Mouse (Mus musculus): Measurements from ENCODE around the gene Mrtfa. TPM values are rescaled to one million over a fixed set of nuclear protein-coding genes. Genes with fewer than 3 reads are reported as not detected.

Gene Mrtfa
- polyA plus RNA-seq, 1 experiment from 2014 or later, result 32.0 TPM

GRCm38 (mm10) chr15:81032941-81033629, 157.5 kb downstream of the Mrtfa start:
- Histone ChIP-seq H3K4me1 (replicated peaks) (peaks cover 26% of the 10 kb centered on the region), H3K27me3 (no peaks in the 10 kb centered on the region), H3K27ac (no peak overlapping the region), H3K9me3 (no peaks in the 10 kb centered on the region), H3K4me3 (replicated peaks) (no peak overlapping the region), H3K9ac (replicated peaks) (no peak overlapping the region), H3K36me3 (no peaks in the 10 kb centered on the region), H3K4me2 (replicated peaks) (no peak overlapping the region)
- WGBS, result 52% methylated on average over 8 of the region's 9 CpGs
- ATAC-seq, result no peak

- WGBS, result 85% methylated on average over 4 of the region's 4 CpGs
- ATAC-seq, result no peak
Measured at GRCm38 (mm10) chr15:81031611-81032010, 158.9 kb downstream of the Mrtfa start.

DNA sequence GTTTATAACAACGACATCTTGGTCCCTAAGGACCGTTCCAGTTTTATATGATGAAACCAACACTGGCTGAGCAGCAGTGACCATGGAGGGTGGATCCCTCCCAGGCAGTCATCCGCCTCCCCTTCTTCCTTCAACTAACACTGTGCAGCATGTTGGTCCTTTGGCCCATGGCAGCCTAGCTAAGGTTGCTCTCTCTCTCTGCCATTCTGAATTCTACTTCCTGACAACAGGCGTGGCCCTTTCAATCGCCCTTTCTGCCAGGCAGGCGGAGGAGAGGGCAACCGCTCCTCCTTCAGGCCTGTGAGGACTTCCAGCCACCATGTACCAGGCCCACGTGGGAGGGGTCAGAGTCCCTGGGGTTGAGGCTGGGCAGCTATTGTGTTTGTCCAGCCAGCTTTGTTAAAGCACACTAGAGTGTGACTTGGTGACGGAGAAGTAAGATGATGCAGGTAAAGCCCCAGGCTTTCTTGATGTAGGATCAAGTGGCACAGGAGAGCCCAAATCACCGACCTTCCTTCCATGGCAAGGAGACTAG, 159.6 kb downstream of the Mrtfa start:
- no peak for ATAC-seq
- no peak overlapping the region for H3K4me3 ChIP-seq (replicated peaks)
- no peak overlapping the region for H3K4me2 ChIP-seq (replicated peaks)
- WGBS, result 50% methylated on average over 10 of the region's 10 CpGs
- H3K27ac ChIP-seq, result 0 out of 2 replicates have a peak overlapping the region, but pooled peaks have one; percentile 9
- H3K9me3 ChIP-seq, result no peaks in the 10 kb centered on the region
- H3K27me3 ChIP-seq, result no peaks in the 10 kb centered on the region
- peaks cover 30% of the 10 kb centered on the region for H3K4me1 ChIP-seq (replicated peaks)
- no peaks in the 10 kb centered on the region for H3K36me3 ChIP-seq
- no peak overlapping the region for H3K9ac ChIP-seq (replicated peaks)

More at GRCm38 (mm10) chr15:81031611-81032010, 158.9 kb downstream of the Mrtfa start:
- Histone ChIP-seq H3K36me3 (no peaks in the 10 kb centered on the region), H3K4me3 (replicated peaks) (no peak overlapping the region), H3K4me1 (replicated peaks) (peaks cover 30% of the 10 kb centered on the region), H3K4me2 (replicated peaks) (no peak overlapping the region), H3K27ac (no peak overlapping the region), H3K9ac (replicated peaks) (no peak overlapping the region), H3K9me3 (no peaks in the 10 kb centered on the region), H3K27me3 (no peaks in the 10 kb centered on the region)

GRCm38 (mm10) chr15:81027378-81028173, 163.0 kb downstream of the Mrtfa start:
- H3K27me3 ChIP-seq, result no peaks in the 10 kb centered on the region
- ATAC-seq, result peak; percentile 75

GRCm38 (mm10) chr15:81026901-81027300, 163.7 kb downstream of the Mrtfa start:
- Histone ChIP-seq H3K27me3 (no peaks in the 10 kb centered on the region), H3K4me1 (replicated peaks) (peaks cover 4% of the 10 kb centered on the region), H3K9ac (replicated peaks) (no peak overlapping the region), H3K27ac (no peak overlapping the region), H3K36me3 (peaks cover 11% of the 10 kb centered on the region), H3K9me3 (no peaks in the 10 kb centered on the region), H3K4me2 (replicated peaks) (no peak overlapping the region), H3K4me3 (replicated peaks) (no peak overlapping the region)
- ATAC-seq, result no peak
- 86% methylated on average over 5 of the region's 5 CpGs for WGBS

More at GRCm38 (mm10) chr15:81027378-81028173, 163.0 kb downstream of the Mrtfa start:
- no peak overlapping the region for H3K4me3 ChIP-seq (replicated peaks)
- H3K9ac ChIP-seq (replicated peaks), result no peak overlapping the region
- 45% methylated on average over 8 of the region's 8 CpGs for WGBS
- no peak overlapping the region; the same call in 1 of the 2 replicates for H3K27ac ChIP-seq
- H3K4me2 ChIP-seq (replicated peaks), result no peak overlapping the region
- peaks cover 4% of the 10 kb centered on the region for H3K4me1 ChIP-seq (replicated peaks)
- peaks cover 5% of the 10 kb centered on the region; the same call in 1 of the 2 replicates for H3K36me3 ChIP-seq
- no peaks in the 10 kb centered on the region for H3K9me3 ChIP-seq

DNA sequence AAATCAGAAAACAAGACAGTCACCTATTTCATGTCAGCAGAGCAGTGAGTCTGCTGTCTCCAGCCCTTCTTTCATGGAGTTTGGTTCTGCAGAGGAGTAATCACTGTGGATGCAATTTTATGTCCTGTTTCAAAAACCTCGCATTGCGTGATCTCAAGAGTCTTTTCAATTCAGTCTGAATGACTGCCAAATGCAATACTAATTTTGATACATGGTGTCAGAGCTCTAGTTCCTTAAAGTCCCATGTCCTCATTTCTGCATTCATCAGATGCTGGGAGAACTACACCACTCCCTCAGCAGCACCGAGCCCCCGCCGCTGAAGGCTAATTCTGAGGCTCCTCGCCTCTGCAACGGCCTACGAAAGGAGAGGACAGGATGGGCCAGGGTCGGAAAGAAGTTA, 166.7 kb downstream of the Mrtfa start:
- ATAC-seq, result no peak
- no peaks in the 10 kb centered on the region for H3K27me3 ChIP-seq
- 92% methylated on average over 9 of the region's 9 CpGs for WGBS
- H3K4me3 ChIP-seq (replicated peaks), result no peak overlapping the region
- peaks cover 41% of the 10 kb centered on the region for H3K36me3 ChIP-seq
- H3K27ac ChIP-seq, result no peak overlapping the region
- H3K4me1 ChIP-seq (replicated peaks), result peaks cover 4% of the 10 kb centered on the region; the same call in 1 of the 2 replicates
- no peaks in the 10 kb centered on the region for H3K9me3 ChIP-seq
- no peak overlapping the region for H3K9ac ChIP-seq (replicated peaks)
- no peak overlapping the region for H3K4me2 ChIP-seq (replicated peaks)

- WGBS, result 96% methylated on average over 7 of the region's 7 CpGs
- Histone ChIP-seq H3K27me3 (no peaks in the 10 kb centered on the region), H3K4me3 (replicated peaks) (no peak overlapping the region), H3K9ac (replicated peaks) (0 out of 2 replicates have a peak overlapping the region, but pooled peaks have one; percentile 14), H3K27ac (no peak overlapping the region), H3K4me2 (replicated peaks) (no peak overlapping the region), H3K36me3 (peaks cover 55% of the 10 kb centered on the region), H3K9me3 (no peaks in the 10 kb centered on the region), H3K4me1 (replicated peaks) (no peaks in the 10 kb centered on the region)
- ATAC-seq, result no peak
Measured at GRCm38 (mm10) chr15:81022437-81022836, 168.1 kb downstream of the Mrtfa start.

DNA sequence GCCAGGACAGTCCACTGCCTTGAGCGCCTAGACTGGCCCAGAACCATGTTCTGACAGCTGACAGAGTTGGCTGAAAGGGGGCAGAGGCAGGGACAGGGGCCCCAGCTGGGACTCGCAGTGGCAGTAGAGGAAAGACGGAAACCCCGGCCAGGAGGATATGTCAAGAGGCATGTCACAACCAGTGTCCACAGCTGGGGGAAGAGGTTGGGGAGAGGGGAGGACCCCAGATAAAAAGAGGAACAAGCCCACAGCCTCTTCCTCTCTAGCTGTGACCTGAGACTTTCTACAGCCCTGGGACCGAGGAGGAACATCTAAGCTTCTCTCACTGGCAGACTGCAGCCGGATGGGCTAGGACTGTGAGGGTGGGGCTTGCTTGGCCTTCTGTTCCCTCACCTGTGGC, 169.2 kb downstream of the Mrtfa start:
- 89% methylated on average over 6 of the region's 6 CpGs for WGBS
- no peak overlapping the region for H3K4me3 ChIP-seq (replicated peaks)
- H3K4me2 ChIP-seq (replicated peaks), result no peak overlapping the region
- H3K27me3 ChIP-seq, result no peaks in the 10 kb centered on the region
- no peak overlapping the region for H3K9ac ChIP-seq (replicated peaks)
- no peak overlapping the region for H3K27ac ChIP-seq
- ATAC-seq, result no peak
- no peaks in the 10 kb centered on the region for H3K9me3 ChIP-seq
- H3K4me1 ChIP-seq (replicated peaks), result no peaks in the 10 kb centered on the region
- H3K36me3 ChIP-seq, result peaks cover 65% of the 10 kb centered on the region

GRCm38 (mm10) chr15:81017308-81017707, 173.2 kb downstream of the Mrtfa start:
- Histone ChIP-seq H3K27ac (no peak overlapping the region), H3K4me2 (replicated peaks) (no peak overlapping the region), H3K36me3 (peaks cover 99% of the 10 kb centered on the region), H3K9me3 (no peaks in the 10 kb centered on the region), H3K4me1 (replicated peaks) (no peaks in the 10 kb centered on the region), H3K4me3 (replicated peaks) (no peak overlapping the region), H3K9ac (replicated peaks) (no peak overlapping the region), H3K27me3 (no peaks in the 10 kb centered on the region)
- ATAC-seq, result no peak
- 92% methylated on average over 7 of the region's 7 CpGs for WGBS

DNA sequence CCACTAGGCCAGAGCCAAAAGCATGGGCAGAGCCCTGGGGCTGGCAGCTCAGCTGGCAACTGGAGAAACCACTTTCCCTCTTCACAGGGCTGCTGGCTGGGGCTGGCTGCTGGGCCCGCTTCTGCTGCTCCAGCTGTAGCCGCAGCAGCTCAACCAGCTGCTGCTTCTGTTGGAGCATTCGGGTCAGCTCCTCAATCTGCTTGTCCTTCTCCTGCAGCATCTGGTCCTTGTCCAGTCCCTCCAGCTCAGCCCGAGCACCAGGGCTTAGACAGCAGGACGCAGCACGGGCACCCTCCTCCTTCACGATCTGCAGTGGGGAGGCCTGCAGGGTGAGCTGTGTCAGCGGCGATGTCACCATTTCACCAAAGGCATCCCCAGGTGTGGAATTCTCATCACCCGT, 174.1 kb downstream of the Mrtfa start:
- no peak overlapping the region for H3K27ac ChIP-seq
- H3K4me1 ChIP-seq (replicated peaks), result no peaks in the 10 kb centered on the region
- H3K36me3 ChIP-seq, result peaks cover 99% of the 10 kb centered on the region
- H3K9me3 ChIP-seq, result no peaks in the 10 kb centered on the region
- WGBS, result 95% methylated on average over 10 of the region's 10 CpGs
- no peak overlapping the region for H3K9ac ChIP-seq (replicated peaks)
- no peak for ATAC-seq
- no peak overlapping the region for H3K4me3 ChIP-seq (replicated peaks)
- no peak overlapping the region for H3K4me2 ChIP-seq (replicated peaks)
- H3K27me3 ChIP-seq, result no peaks in the 10 kb centered on the region

GRCm38 (mm10) chr15:81015068-81015744, 175.4 kb downstream of the Mrtfa start:
- WGBS, result 94% methylated on average over 5 of the region's 5 CpGs
- Histone ChIP-seq H3K4me3 (replicated peaks) (no peak overlapping the region), H3K36me3 (peaks cover 99% of the 10 kb centered on the region), H3K27ac (no peak overlapping the region), H3K27me3 (no peaks in the 10 kb centered on the region), H3K9me3 (no peaks in the 10 kb centered on the region), H3K4me2 (replicated peaks) (no peak overlapping the region), H3K4me1 (replicated peaks) (no peaks in the 10 kb centered on the region), H3K9ac (replicated peaks) (no peak overlapping the region)
- no peak for ATAC-seq

DNA sequence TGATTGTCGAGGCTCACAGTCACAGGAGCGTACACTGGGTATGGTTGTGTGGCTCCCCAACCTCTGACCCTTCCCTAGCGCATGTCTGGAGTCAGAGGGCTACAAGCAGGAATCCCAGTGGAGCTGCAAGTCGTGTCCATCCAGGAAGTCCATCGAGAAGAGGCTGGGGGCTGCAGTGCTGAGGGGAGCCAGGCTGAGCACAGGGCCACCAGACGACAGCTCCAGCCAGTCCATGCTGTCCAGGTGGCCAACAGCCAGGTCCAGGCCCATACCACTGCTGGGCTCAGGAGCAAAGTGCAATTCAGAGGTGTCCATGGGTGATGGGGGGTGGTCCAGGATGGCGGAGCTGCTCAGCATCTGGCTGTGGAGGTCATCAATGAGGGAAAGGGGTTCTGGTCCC, 177.4 kb downstream of the Mrtfa start:
- Histone ChIP-seq H3K4me2 (replicated peaks) (no peak overlapping the region), H3K27me3 (no peaks in the 10 kb centered on the region), H3K27ac (no peak overlapping the region), H3K9ac (replicated peaks) (no peak overlapping the region), H3K36me3 (peaks cover 98% of the 10 kb centered on the region), H3K4me1 (replicated peaks) (no peaks in the 10 kb centered on the region), H3K4me3 (replicated peaks) (no peak overlapping the region), H3K9me3 (no peaks in the 10 kb centered on the region)
- 85% methylated on average over 7 of the region's 7 CpGs for WGBS
- no peak for ATAC-seq

Data from midbrain, embryonic 13.5 days (tissue).